Mouse (Mus musculus) layer of hippocampus, postnatal 36 days (tissue): ENCODE data around the gene Hic2. TPM values are rescaled to one million over a fixed set of nuclear protein-coding genes. Genes with fewer than 3 reads are reported as not detected.

Experiments
- DNase-seq, 2 experiments: peaks; one replicate each; pipeline ENCODE4 v3.0.0; 2022
- total RNA-seq, 2 experiments: library from RNA; stranded (reverse); gene quantifications; 2 replicates each; pipeline ENCODE4 v1.2.3; 2021

Hic2 gene
- total RNA-seq, 2 experiments from 2014 or later = 4.5 to 5.9 TPM

DNA sequence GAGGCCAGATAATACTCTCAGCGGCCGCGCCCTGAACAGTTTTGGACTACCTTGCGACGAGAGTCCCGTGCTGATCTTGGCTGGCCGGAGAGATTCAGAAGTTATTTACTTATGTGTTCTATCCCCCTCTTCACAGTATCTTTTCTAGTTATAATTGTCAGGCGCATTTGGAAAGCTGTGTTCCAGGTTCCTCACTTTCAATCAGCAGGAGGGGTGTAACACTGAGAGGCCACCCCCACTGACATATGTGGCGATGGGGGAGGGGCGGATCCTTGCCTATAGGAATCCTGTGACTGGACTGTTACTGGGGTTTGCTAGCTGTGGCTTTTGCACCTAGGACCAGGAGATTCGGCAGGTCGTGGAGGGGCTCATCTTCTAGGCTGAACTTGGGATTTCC is 1.1 kb downstream of the Hic2 start:
- peak; percentile 18 to 26 for DNase-seq

DNA sequence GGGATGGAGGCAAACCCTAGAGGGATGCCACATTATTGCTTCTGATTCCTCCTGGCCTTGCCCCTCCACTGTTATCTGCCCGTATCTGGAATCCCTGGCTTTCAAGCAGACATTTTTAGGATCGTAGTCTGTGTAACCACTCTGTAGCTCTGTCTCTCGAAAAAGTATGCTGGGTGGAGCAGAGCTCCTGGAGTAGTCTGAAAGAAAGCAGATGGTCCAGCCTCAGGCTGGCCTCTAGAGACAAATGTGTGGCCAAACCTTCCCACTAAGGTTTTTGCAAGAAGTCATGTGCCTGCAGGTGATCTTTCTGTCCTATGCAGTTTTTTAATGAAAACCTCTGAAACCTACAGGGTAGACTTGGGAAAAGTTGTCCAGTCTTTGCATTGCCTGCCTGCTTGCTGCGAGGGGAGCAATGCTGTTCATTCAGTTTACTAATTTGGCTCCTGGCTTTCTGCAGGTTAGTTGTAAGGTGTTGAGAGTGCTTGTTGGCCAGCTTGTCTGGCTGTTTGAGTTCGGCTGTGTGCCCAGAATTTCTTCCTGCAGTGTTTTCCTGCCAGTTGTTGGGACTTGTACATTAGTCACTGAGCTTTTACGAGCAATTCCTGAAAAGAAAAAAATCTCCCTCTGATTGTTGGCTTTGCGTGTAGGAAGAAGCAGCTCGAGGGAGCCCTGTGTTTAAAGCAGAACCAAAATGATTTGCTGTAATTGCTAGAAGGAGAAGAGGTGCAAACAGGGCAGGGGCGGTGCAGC is 1.7 kb downstream of the Hic2 start:
- DNase-seq = no peak

DNA sequence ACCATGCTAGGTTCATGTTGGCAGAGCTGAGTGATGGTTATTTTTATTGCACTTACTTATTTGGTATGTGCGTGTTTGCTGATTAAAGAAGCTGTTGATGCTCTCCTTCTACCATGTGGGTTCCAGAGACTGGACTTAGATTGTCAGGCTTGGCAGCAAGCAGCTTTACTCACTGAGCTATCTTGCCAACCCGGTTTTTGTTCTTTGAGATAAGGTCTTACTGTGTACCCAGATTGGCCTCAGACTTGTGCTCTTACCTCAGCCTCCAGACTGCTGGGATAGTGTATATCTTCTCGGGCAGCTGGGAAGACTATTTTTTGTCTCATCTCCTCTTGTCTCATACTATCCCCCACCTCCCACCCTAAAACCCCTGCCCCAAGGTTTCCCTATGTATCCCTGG is 4.3 kb downstream of the Hic2 start:
- no peak for DNase-seq

DNA sequence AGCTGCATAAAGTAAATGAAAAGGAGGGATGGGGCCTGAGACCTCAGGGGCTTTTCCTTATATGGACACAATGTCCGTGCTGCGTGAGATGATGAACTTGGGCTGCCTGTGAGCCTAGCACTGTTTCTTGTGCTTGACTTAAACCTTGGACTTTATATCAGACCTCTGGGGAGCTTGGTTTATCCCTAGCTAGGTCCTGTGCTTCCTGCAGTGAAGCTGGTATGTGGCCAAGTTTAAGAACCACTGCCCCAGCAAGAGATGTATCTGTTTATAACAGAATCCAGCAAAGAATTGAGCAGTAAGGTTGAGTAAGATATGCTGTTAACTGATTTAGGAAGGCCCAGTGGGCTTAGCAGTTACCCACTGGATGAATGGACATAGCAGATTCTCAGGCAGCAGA is 6.0 kb downstream of the Hic2 start:
- DNase-seq = no peak

DNA sequence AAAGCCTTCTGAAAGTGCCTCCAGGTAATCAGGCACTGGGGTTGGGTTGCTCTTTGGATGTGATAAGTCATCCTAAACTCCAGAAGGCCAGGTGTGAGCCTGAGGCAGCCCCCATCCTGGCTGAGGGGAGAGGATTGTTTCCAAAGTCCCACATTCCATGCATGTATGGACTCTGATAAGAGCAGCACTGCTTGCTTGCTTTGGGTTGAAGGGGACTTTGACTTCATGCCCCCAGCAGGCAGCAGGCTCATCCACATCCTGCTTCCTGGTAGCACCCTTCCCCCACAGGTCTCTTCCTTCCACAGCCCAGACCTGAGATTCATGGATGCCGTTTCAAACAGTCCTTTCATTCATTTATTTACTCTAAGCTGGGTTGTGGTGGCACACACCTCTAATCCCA is 10.4 kb downstream of the Hic2 start:
- no peak for DNase-seq

DNA sequence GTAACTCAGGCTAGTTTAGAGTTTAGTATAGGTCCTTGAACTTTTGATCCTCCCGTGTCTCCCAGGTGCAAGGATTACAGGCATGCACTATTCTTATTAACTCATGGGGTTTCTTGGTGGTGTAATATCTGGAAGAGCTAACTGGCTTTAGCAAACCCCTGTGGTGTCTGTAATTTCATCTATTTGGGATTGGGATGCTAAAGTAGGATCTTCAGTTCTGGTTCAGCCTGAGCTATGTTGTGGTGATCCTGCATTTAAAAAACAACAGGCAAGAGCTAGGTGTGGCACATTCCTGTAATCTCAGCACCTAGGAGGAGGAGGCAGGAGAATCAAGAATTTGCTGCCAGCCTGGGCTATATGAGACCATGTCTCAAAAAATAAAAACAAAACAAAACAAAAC is 11.6 kb downstream of the Hic2 start:
- no peak for DNase-seq

DNA sequence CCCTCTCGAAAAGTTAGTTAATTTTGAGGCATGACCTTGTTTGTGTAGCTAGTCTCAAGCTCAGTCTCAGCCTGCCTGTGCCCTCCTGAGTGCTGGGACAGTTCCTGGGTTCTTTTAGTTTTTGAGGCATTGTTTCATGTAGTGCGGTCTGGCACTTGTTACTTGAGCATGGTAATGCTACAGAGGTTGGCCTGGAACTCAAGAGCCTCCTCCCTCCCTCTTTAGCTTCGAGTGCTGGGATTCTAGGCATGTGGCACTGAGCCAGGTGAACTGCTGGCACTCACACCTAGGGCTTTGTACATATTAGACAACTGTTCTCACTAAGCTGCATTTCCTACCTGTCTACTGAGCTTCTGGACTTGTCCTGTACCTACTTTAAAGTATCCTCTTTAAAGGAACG is 14.4 kb downstream of the Hic2 start:
- DNase-seq = no peak

DNA sequence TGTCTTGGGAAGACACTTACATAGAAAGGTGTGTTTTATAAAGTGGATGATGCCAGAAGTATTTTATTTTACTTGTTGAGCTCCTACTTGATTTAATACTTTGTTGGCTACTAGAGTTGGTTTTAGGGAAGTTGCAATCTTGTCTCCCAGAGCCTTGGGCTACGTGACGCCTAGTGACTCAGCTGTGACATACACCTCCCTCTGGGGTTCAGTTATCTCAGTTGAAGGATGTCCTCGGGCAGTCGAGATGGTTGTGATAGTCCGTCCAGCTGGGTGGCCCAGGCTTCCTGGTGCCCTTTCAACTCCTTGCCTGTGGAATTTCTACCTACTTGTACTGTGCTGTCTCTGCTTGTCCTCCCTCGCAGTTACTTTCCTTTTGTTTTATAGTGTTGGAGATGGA is 15.8 kb downstream of the Hic2 start:
- DNase-seq = no peak

DNA sequence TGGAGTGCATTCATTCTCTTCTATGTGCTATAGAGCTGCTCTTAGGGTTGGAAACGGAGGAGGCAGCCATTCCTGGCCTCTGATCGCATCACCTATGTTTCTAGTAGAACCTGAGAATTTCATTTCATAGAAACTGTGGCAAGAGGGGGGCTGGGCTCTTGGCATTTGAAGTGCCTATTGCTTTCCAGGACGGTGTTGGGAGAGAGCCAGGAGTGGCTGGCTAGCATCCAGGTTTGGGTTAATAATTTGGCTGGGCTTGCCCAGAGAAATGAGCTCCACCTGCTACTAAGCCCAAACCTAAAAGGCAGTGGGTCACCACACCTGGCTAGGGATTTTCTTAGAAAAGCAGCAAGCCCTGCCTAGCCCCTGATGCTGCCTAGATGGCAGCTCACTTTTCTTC is 18.2 kb downstream of the Hic2 start:
- DNase-seq = peak in 1 of 2 experiments; percentile 31

DNA sequence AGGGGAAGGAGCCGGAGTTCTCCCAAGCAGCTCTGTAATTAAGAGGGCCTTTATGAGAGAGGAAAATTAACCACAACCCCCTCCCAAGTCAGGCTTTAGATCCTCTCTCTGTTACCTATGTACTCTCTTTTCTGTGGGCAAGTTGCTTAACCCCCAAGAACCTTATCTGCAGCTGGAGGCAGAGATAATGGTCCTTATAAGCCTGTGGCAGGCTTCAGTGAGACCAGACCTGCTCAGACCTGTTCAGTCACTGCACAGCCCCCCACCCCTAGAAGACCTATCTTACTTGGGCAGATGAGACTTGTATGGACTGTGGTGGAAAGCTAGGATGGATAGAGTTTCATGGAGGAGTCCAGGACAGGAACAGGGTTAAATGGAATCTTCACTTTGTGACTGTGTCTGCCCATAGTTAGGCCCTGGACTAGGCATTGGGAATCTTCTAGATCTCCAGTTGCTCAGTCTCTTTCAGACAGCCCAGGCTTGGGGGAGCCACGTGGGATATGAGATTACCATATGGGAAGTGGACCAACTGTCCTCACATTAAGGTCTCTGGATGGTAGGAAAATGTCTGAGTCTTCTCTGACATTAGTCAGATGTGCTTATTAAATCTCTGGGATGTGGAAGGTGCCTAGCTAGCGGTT is 18.8 kb downstream of the Hic2 start:
- no peak for DNase-seq

DNA sequence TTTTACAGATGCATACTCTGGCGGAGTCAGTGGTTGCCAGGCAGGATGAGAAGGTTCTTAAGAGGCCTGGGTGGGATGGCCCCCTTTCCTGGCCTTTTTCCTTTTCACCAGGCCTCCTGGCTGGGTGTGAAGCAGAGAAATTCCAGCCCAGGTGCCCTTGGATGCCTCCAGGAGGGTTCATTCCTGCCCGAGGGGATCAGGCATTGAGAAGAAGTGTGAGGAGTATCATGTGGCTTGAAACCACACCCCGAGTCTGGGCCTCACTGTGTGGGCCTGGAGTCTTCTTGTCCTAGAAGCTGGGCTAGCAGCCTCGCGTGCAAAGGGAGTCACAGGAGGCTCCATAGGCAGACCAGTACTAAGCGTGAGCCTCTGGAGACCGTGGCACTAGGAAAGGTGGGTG is 19.5 kb downstream of the Hic2 start:
- no peak for DNase-seq

DNA sequence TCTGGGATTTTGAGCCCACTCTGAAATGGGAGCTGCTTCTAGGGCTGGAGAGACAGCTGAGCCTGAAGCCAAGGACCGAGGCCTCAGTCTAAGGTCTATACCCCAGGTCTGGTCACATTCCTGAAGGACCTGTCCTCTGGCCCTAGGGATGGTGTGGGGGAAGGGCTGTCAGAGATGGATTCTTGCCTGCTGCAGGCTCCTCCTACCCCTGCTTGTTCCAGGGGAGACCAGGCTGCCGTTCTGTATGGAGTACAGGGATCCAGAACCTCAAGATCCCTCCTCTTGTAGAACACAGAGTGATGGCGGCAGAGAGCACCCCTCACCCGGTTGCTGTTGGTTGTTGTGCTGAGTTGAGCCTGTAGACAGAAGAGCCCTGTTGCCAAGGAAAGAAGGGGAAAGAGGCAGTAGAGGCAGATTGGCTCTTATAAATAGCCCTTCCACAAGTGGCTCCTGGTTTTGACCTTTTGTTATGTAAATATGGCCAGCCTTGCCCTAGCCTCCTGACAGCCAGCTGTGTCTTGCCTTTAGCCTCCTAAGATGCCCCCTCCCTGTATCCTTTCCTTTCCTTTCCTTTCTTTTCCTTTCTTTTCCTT is 20.7 kb downstream of the Hic2 start:
- no peak for DNase-seq

DNA sequence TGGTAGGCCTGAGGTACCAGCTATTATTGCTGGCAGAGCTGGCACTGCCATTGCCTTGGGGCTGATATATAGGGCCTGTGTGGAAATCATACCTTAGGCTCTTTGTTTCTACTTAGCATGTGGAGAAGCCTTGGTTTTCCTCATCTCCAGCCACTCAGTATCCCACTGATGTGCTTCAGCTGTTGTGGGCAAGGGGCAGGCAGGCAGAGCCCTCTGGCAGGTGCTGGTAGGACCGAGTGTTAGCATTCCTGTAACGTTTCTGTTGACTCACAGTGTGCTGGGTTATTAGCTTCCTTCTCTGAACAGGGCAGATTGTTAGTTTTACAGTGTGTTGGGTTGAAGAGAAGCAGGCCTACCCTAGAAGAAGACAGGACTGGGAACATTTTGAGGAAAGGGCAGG is 21.9 kb downstream of the Hic2 start:
- DNase-seq = no peak

DNA sequence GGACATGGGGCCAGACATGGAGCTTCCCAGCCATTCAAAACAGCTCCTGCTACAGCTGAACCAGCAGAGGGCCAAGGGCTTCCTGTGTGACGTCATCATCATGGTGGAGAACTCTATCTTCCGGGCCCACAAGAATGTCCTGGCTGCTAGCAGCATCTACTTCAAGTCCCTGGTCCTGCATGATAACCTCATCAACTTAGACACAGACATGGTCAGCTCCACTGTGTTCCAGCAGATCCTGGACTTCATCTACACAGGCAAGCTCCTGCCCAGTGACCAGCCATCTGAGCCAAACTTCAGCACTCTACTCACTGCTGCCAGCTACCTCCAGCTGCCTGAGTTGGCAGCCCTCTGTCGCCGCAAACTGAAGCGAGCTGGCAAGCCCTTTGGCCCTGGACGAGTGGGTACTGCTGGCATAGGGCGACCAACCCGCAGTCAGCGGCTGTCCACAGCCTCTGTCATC is 24.0 kb downstream of the Hic2 start:
- DNase-seq = peak in 1 of 2 experiments; percentile 50

DNA sequence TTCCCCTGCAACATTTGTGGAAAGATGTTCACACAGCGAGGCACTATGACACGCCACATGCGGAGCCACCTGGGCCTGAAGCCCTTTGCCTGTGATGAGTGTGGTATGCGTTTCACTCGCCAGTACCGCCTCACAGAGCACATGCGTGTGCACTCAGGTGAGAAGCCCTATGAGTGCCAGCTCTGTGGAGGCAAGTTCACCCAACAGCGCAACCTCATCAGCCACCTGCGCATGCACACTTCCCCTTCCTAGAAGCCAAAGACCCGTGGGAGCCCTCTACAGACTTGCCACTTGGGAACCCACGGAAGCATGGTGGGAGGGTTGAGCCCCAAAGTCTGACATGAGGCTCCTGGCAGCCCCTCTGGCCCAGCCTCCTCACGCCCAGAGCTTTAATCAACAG is 25.5 kb downstream of the Hic2 start:
- DNase-seq = no peak

DNA sequence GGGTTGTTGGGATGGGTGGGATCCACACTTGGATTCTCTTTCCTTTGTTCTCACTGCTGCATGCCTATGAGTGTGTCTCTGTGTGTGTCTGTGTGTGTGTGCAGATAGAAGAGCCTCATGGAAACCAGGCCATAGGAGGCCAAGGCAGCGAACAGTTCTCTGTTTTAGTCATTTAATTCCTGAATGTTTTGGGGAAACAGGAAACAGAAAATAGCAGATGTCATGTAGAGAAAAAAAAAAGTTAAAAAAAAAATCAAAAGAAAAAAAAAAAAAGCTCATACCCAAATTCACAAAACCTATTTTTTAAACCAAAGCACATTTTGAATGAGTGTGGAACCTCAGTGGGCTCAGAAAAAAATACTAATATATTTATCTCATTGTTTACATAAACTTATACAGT is 28.0 kb downstream of the Hic2 start:
- no peak for DNase-seq

DNA sequence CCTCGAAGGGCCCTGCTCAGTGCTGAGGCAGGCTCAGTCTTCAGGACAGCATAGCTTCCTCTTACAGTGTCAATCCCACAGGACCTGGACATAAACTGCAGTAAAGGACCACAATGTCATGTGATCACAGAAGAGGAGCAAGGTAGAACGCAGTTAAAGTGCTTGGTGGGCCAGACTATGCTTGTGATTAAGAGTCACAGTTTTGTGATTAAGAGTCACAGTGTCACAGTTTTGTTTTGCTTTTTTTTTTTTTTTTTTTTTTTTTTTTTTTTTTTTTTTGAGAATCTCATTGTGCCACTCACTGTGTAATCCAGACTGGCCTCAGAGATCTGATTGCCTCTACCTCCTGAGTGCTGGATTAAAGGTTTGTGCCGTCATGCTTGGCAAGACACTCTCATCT is 32.7 kb downstream of the Hic2 start:
- DNase-seq = no peak

DNA sequence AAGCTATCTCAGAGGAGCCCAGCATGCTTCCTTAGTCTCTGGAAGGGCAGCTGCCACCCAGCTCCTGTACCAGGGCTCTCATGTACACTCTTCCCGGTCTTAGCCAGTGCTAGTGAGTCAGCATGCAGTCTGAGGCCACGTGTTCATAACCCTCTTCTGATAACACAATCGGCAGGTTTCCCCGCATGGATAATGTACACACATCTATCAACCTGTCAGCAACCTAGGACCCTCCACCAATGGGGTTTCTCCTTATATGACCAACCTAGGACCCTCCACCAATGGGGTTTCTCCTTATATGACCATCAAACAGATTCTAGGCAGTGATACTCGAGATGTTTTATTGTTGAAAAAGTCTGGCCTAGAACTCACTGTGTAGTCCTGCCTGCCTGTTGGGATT is 34.6 kb downstream of the Hic2 start:
- DNase-seq = no peak

DNA sequence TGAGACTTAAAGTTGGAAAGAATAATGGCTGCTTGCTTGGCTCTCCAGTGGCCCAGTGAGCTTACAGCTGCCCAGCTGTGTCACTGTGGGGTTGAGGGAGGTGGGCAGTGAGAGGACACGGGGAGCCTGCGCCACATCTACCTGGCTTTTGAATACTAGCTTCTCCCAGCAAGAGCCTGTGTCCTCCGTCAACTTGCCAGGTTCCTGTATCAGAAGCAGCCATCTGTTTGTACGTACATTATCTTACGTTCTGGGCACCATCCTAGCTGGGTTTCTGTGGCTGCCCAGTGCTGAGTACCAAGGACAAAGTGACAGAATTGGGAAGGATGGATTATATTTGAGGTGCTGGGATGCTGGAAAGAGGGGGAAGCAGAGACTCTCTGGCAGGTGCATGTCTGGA is 36.5 kb downstream of the Hic2 start:
- DNase-seq = no peak

DNA sequence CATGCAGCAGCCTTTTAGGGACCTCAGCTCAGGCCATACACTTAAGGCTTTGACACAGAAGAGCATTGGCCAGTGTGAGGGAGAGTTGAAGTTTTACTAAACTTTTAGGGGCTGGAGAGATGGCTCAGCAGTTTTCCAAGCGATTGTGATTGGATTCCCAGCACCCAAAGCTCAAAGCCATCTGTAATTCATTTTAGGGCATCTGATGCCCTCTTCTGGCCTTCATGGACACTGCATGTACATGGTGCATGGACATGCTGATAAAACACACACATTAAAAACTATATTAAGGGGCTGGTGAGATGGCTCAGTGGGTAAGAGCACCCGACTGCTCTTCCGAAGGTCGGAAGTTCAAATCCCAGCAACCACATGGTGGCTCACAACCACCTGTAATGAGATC is 37.8 kb downstream of the Hic2 start:
- no peak for DNase-seq

DNA sequence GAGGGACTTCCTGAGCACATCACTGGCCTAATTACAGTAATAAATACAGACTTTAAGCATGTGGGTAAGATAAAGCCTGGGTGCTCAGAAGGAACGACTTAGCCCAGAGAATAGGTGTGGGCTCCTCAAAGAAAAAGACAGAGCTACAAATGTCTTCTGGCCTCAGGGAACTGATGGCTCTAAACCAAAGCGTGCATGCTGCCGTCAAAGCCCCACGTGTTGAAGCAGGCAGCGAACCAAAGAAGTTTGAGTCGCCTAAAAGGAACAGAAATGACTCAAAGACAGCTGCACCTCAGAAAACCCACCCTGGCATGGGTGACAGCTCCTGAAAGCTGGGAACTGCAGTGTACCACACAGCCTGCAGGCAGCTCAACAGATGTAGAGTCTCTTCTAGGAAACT is 38.5 kb downstream of the Hic2 start:
- DNase-seq = no peak

DNA sequence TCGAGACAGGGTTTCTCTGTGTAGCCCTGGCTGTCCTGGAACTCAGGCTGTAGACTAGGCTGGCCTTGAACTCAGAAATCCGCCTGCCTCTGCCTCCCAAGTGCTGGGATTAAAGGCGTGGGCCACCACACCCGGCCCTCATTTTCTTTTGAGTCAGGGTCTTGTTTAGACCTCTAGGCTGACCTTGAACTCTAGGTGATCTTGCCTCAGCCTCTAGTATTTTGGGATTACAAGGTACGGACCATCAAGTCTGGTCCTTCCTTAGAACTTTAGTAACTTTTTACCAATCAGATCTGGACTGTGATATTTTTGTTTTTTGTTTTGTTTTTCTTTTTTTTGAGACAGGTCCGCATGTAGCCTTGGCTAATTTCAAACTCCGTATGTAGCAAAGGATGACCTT is 42.3 kb downstream of the Hic2 start, which contains the start of gene Tmem191c:
TSS of gene Tmem191c (plus strand) at position 357 of the 400 bp plus-strand sequence.
- no peak for DNase-seq

DNA sequence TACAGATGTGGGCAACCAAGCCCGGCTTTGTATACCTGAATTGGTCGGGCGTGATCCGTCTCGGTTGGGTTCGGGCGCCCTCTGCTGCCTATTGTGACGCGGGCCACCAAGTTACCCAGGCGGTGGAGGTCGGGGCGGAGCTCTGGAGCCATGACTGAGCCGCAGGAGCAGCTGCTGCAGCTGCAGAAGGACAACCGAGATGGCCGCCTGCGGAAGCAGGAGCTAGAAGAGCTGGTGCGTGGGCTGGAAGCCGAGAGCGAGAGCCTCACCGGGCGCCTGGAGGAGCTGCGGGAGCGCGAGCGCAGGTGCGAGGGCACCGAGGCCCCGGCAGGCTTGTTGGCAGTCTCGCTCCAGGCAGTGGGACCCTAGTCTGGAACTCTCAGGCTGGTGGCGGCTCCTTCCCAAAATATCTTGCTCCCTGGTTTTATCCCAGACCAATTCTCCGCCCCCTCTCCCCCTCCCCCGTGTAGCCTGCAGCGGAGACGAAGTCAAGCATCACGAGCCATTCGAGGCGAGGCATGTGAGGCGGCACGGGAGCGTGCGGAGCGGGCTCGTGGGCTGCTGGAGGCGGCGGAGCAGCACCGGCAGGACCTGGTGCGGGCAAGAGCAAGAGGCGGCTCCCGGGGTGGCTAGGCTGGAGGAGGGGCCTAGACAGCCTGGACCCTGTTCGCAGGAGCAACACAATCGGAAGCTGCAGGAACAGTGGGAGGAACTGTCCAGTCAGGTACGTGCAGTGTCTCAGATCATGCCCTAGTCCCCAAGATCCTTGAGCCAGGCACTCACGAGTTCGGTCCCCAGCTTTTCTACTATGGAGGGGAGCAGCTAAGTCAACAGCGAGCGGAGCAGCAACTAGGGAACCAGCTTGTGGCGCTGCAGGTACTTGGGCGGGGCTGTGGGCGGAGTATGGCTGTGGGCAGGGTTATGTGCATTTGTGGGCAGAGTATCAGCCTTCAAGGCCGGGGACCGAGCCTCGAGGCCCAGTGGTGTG is 43.1 kb downstream of the Hic2 start:
- DNase-seq = peak; percentile 89 to 91
